Mouse (Mus musculus): ENCODE measurements around the gene Pfdn5. TPM values are rescaled to one million over a fixed set of nuclear protein-coding genes. Genes with fewer than 3 reads are reported as not detected.

Pfdn5 gene
- total and polyA plus RNA-seq, 3 experiments: 265 to 356 (median 296) TPM

DNA sequence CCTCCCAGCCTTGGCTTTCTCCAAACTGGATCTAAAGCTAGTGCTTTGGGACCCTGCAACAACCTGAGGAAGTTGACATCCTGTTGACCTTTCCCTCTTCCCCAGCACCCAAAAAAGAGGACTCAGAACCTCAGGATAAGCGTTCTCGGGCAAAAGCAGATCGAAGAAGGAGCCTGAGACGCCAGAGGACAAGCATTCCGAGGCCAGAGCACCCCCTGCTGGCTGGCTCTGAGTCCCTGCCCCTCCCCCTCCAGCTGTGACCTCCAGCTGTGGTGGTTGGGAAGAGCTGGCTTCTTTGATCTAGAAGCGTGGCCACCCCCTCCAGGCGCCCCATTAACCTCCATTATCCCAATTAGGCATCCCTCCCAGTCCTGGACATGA lies 51.2 kb downstream of the Pfdn5 start:
- peak overlapping the region; percentile 80 for H3K4me2 ChIP-seq (ENCODE audit: insufficient read depth, low read depth, poor library complexity, severe bottlenecking)
- H3K79me2 ChIP-seq (replicated peaks; ENCODE audit: control insufficient read depth, extremely low read depth, insufficient read depth, poor library complexity, severe bottlenecking): no peaks in the 10 kb centered on the region
- in situ Hi-C loops (cut with MboI; ENCODE audit: low pct_ligation_motif_present, low pct_unique_long_range_greater_than_20kb, low sequenced_read_pairs): no loop called here
- H3K36me3 ChIP-seq (replicated peaks in 1 of 2; ENCODE audit: control insufficient read depth in 1 of 2, insufficient read depth in 1 of 2, low read length in 1 of 2): no peaks in the 10 kb centered on the region
- H3K4me3 ChIP-seq (replicated peaks in 1 of 3; ENCODE audit: low read depth in 2 of 3, low read length in 2 of 3, poor library complexity in 1 of 3): peak overlapping the region; percentile 53 to 70 (median 59)
- H3K9ac ChIP-seq (ENCODE audit: insufficient read depth, low read depth): peak overlapping the region; percentile 53
- H3K27ac ChIP-seq (ENCODE audit: insufficient read depth, low read depth): no peak overlapping the region
- DNase-seq (ENCODE audit: extremely low read depth): peak; percentile 91
- H3K9me3 ChIP-seq (replicated peaks; ENCODE audit: low read length): no peaks in the 10 kb centered on the region
- peaks cover 0 to 17% of the 10 kb centered on the region in 2 experiments; a peak in 3 of 4 replicates for H3K4me1 ChIP-seq (ENCODE audit: control insufficient read depth in 1 of 2, insufficient read depth in 2 of 2)
- peaks cover 41% of the 10 kb centered on the region for H3K27me3 ChIP-seq (replicated peaks)
- dilution Hi-C loops (cut with MboI; ENCODE audit: extremely low pct_ligation_motif_present, extremely low pct_unique_long_range_greater_than_20kb, low sequenced_read_pairs): no loop called here
- no peak for TF ChIP-seq USF1 (IDR thresholded peaks at IDR 0.05; ENCODE audit: low read depth, low read length)
- TF ChIP-seq ZKSCAN1 (IDR thresholded peaks at IDR 0.05; ENCODE audit: borderline replicate concordance, low read depth, low read length): no peak
- TF ChIP-seq BHLHE40 (IDR thresholded peaks at IDR 0.05; ENCODE audit: low read depth, low read length): peak; percentile 59
- no peak for TF ChIP-seq ELF1 (IDR thresholded peaks at IDR 0.05; ENCODE audit: low read depth, low read length)
- peak; percentile 90 for TF ChIP-seq RAD21 (IDR thresholded peaks at IDR 0.05; ENCODE audit: low read depth, low read length)
- TF ChIP-seq MEF2A (IDR thresholded peaks at IDR 0.05; ENCODE audit: borderline replicate concordance, low read depth, low read length): peak; percentile 61; the same call in 1 of the 2 replicates
- no peak for TF ChIP-seq POLR2A (IDR thresholded peaks at IDR 0.05; ENCODE audit: low read depth, low read length)
- peak; percentile 42 to 97 for TF ChIP-seq CTCF (conservative IDR thresholded peaks at IDR 0.05 in 1 of 2, IDR thresholded peaks at IDR 0.05 in 1 of 2; ENCODE audit: low read depth in 2 of 2, low read length in 2 of 2)
- no peak for TF ChIP-seq UBTF (IDR thresholded peaks at IDR 0.05; ENCODE audit: low read depth, low read length)
- no peak for TF ChIP-seq ZNF384 (IDR thresholded peaks at IDR 0.05; ENCODE audit: low read depth, low read length)
- peak; percentile 85 for TF ChIP-seq SMC3 (IDR thresholded peaks at IDR 0.05; ENCODE audit: low read depth, low read length)
- TF ChIP-seq MAZ (IDR thresholded peaks at IDR 0.05; ENCODE audit: low read depth, low read length): no peak
- TF ChIP-seq CHD1 (IDR thresholded peaks at IDR 0.05; ENCODE audit: low read depth, low read length): no peak
- 0 out of 2 replicates have a peak, but pooled peaks have one; percentile 36 for TF ChIP-seq SIN3A (IDR thresholded peaks at IDR 0.05; ENCODE audit: low read length)
- no peak for TF ChIP-seq USF2 (conservative IDR thresholded peaks at IDR 0.05; ENCODE audit: low read depth, low read length)
- no peak for TF ChIP-seq PAX5 (IDR thresholded peaks at IDR 0.05; ENCODE audit: low read length)
- TF ChIP-seq HCFC1 (IDR thresholded peaks at IDR 0.05; ENCODE audit: low read depth, low read length): peak; percentile 28; the same call in 1 of the 2 replicates
- TF ChIP-seq MXI1 (IDR thresholded peaks at IDR 0.05; ENCODE audit: low read depth, low read length): no peak; the same call in 1 of the 2 replicates
- peak; percentile 96 for TF ChIP-seq CHD2 (IDR thresholded peaks at IDR 0.05; ENCODE audit: low read length)
- TF ChIP-seq IRF4 (IDR thresholded peaks at IDR 0.05; ENCODE audit: low read depth, low read length): no peak
- no peak for TF ChIP-seq JUND (conservative IDR thresholded peaks at IDR 0.05; ENCODE audit: low read depth, low read length)
- no peak for TF ChIP-seq JUN (IDR thresholded peaks at IDR 0.05; ENCODE audit: insufficient read depth, low read depth, low read length)
- TF ChIP-seq RCOR1 (conservative IDR thresholded peaks at IDR 0.05; ENCODE audit: low read depth, low read length): no peak
- peak; percentile 41 for TF ChIP-seq ETS1 (conservative IDR thresholded peaks at IDR 0.05; ENCODE audit: low read depth, low read length)
- TF ChIP-seq TCF12 (IDR thresholded peaks at IDR 0.05; ENCODE audit: low read depth, low read length): peak; percentile 59; the same call in 1 of the 2 replicates
- no peak for TF ChIP-seq MAFK (IDR thresholded peaks at IDR 0.05; ENCODE audit: insufficient replicate concordance, low read length)
- TF ChIP-seq MAX (IDR thresholded peaks at IDR 0.05; ENCODE audit: low read length): no peak
